Mouse (Mus musculus) neural tube, embryonic 14.5 days (tissue): Measurements from ENCODE around the gene Cdk5rap2. TPM values are rescaled to one million over a fixed set of nuclear protein-coding genes. Genes with fewer than 3 reads are reported as not detected.

Experiments
- ATAC-seq: fragments of 200-750 bp; cut with Nextera tagmentation; 2 replicates; pipeline ENCODE4 v1.8.0; 2017; ENCODE audit warnings: low read depth, mild to moderate bottlenecking, moderate TSS enrichment, moderate library complexity
- H3K27ac ChIP-seq: fragments of 300-500 bp; sonication (generic); 2 replicates; pipeline ENCODE4 v1.5.1; 2014; ENCODE audit warnings: low read depth, mild to moderate bottlenecking, control low read depth, low read length, moderate library complexity, mixed read lengths
- H3K27me3 ChIP-seq: fragments of 300-500 bp; sonication (generic); 2 replicates; pipeline ENCODE4 v1.6.1; 2014; ENCODE audit warnings: low read length; ENCODE audit not compliant: control insufficient read depth, insufficient read depth
- H3K36me3 ChIP-seq: fragments of 300-500 bp; sonication (generic); 2 replicates; pipeline ENCODE4 v1.6.1; 2014; ENCODE audit warnings: low read length, mixed read lengths; ENCODE audit not compliant: control insufficient read depth, insufficient read depth
- H3K4me1 ChIP-seq: fragments of 300-500 bp; sonication (generic); 2 replicates; pipeline ENCODE4 v1.6.1; 2014; ENCODE audit warnings: low read length; ENCODE audit not compliant: control insufficient read depth, insufficient read depth
- H3K4me2 ChIP-seq: fragments of 300-500 bp; sonication (generic); 2 replicates; pipeline ENCODE4 v1.6.1; 2014; ENCODE audit warnings: mild to moderate bottlenecking, low read depth, low read length, control low read depth
- H3K4me3 ChIP-seq: fragments of 300-500 bp; sonication (generic); 2 replicates; pipeline ENCODE4 v1.5.1; 2014; ENCODE audit warnings: low read depth, low read length, control low read depth, mixed read lengths
- H3K9ac ChIP-seq: fragments of 300-500 bp; sonication (generic); replicated peaks from 2 replicates; pipeline ENCODE4 v1.6.1; 2014; ENCODE audit warnings: low read depth, mild to moderate bottlenecking, control low read depth, low read length, mixed read lengths
- H3K9me3 ChIP-seq: fragments of 300-500 bp; sonication (generic); 2 replicates; pipeline ENCODE4 v1.6.1; 2016; ENCODE audit warnings: low read length; ENCODE audit not compliant: control insufficient read depth
- WGBS: fragments of 180-500 bp; shearing (Covaris S2); extraction: QIAGEN DNeasy Blood & Tissue Kit; methylation state at CpG from one replicate; pipeline ENCODE4 v1.1.7; 2014; 5-methylcytosine and 5-hydroxymethylcytosine counted together
- polyA plus RNA-seq: library from polyadenylated mRNA; unstranded; fragments of >200 nt; fragmentation: Nextera tagmentation; extraction: Ambion mirVana; gene quantifications from 2 replicates; pipeline ENCODE4 v1.2.1, GENCODE M21; 2014

Cdk5rap2 gene
- polyA plus RNA-seq, 1 experiment from 2014 or later, result 15.6 TPM

- H3K36me3 ChIP-seq, result no peaks in the 10 kb centered on the region
- H3K27ac ChIP-seq, result peak overlapping the region; percentile 66
- H3K9ac ChIP-seq, result no peak overlapping the region
- H3K4me1 ChIP-seq, result no peaks in the 10 kb centered on the region
- 50% methylated on average over 11 of the region's 11 CpGs for WGBS
- H3K27me3 ChIP-seq, result no peaks in the 10 kb centered on the region
- peak; percentile 92 for ATAC-seq
- H3K4me2 ChIP-seq, result no peak overlapping the region
- no peak overlapping the region for H3K4me3 ChIP-seq
- H3K9me3 ChIP-seq, result no peaks in the 10 kb centered on the region
Measured at GRCm38 (mm10) chr4:70365061-70365858, 45.0 kb downstream of the Cdk5rap2 start.

DNA sequence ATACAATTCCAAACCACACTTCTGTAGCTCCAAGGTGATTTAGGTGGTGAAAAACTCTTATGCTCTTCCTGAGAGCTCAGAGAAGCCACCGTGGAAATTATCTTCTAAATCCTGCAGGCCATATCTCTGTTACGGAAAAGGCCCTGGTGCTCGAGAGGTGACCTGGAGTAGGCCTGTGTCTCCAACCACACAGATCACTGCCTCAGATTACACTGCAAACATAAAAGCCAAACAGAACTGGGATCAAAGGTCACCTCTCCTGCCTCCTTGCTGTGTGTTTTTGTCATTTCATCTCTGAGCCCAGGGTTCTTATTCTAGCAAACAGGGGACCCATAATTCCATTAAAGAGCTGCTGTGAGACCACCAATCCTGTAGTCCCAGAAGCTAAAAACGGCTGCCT lies 48.9 kb downstream of the Cdk5rap2 start:
- Histone ChIP-seq H3K36me3 (no peaks in the 10 kb centered on the region), H3K27me3 (no peaks in the 10 kb centered on the region), H3K4me1 (no peaks in the 10 kb centered on the region), H3K9ac (no peak overlapping the region), H3K4me3 (no peak overlapping the region), H3K27ac (no peak overlapping the region), H3K4me2 (no peak overlapping the region), H3K9me3 (no peaks in the 10 kb centered on the region)
- ATAC-seq, result no peak
- 76% methylated on average over 4 of the region's 4 CpGs for WGBS

DNA sequence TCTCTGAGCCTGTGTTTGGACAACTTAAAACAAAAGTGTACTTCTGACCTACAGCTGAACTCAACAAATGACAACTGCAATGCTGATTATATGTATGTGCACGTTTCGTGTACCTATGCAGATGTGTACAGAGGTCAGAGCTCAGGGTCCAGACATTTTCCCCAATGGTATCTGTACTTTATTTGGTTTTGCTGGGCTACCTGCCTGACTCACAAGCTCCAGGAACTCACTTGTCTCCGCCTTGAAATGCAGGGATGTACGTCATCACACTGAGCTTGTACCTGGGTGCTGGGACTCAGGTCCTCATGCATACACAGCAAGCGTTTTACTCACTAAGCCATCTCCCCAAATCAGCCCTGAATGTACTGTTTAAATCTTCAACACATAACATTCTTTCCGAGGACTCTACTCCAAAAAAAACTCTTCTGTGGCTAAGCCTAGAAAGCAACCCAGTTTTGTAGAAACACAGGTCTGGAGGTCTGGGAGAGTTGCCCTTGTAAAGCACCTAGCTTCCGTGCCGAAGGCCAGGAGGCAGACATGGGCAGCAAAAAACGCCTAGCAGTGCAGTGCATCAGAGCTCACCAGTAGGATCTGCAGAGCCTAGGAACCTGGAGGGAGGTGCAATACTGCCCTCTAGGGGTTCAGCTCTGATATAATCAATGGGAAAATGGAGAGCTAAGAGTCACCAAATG lies 54.4 kb downstream of the Cdk5rap2 start:
- Histone ChIP-seq H3K4me3 (no peak overlapping the region), H3K27me3 (no peaks in the 10 kb centered on the region), H3K36me3 (peaks cover 3% of the 10 kb centered on the region; the same call in 1 of the 2 replicates), H3K9ac (no peak overlapping the region), H3K4me1 (no peaks in the 10 kb centered on the region), H3K27ac (no peak overlapping the region), H3K9me3 (no peaks in the 10 kb centered on the region), H3K4me2 (no peak overlapping the region)
- peak; percentile 91 for ATAC-seq
- 74% methylated on average over 9 of the region's 9 CpGs for WGBS

GRCm38 (mm10) chr4:70354448-70354847 lies 55.8 kb downstream of the Cdk5rap2 start:
- Histone ChIP-seq H3K9me3 (no peaks in the 10 kb centered on the region), H3K4me3 (no peak overlapping the region), H3K4me1 (no peaks in the 10 kb centered on the region), H3K27ac (no peak overlapping the region), H3K4me2 (no peak overlapping the region), H3K27me3 (no peaks in the 10 kb centered on the region), H3K9ac (no peak overlapping the region), H3K36me3 (peaks cover 3% of the 10 kb centered on the region; the same call in 1 of the 2 replicates)
- no peak for ATAC-seq
- WGBS, result 87% methylated on average over 14 of the region's 14 CpGs

DNA sequence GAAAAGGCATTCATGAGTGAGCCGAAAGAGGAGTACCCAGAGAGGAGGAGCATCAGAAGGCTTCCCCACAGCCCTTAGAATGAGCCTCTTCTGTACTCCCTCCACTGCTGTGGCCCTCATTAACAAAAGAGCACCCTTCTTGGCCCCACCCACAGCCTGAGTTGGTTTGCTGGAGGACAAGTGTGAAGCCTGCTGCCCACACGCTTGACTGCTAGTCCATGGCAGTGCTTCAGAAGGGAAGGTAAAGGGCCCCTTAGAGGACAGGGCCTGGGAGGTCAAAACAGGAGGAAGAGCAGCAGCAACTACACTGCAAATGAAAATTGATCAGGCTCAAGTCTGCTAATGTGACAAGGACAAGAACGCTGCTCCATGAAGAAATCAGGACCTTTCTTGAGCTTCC lies 56.6 kb downstream of the Cdk5rap2 start:
- H3K9ac ChIP-seq, result no peak overlapping the region
- no peak for ATAC-seq
- H3K9me3 ChIP-seq, result no peaks in the 10 kb centered on the region
- peaks cover 3% of the 10 kb centered on the region; the same call in 1 of the 2 replicates for H3K36me3 ChIP-seq
- H3K27me3 ChIP-seq, result no peaks in the 10 kb centered on the region
- H3K27ac ChIP-seq, result no peak overlapping the region
- WGBS, result 89% methylated on average over 3 of the region's 3 CpGs
- no peak overlapping the region for H3K4me3 ChIP-seq
- no peaks in the 10 kb centered on the region for H3K4me1 ChIP-seq
- H3K4me2 ChIP-seq, result no peak overlapping the region

GRCm38 (mm10) chr4:70335444-70336144 lies 74.6 kb downstream of the Cdk5rap2 start:
- no peak for ATAC-seq
- Histone ChIP-seq H3K36me3 (no peaks in the 10 kb centered on the region), H3K4me2 (no peak overlapping the region), H3K4me1 (no peaks in the 10 kb centered on the region), H3K27ac (no peak overlapping the region), H3K9me3 (no peaks in the 10 kb centered on the region), H3K4me3 (no peak overlapping the region), H3K27me3 (no peaks in the 10 kb centered on the region), H3K9ac (no peak overlapping the region)
- WGBS, result 58% methylated on average over 11 of the region's 11 CpGs

GRCm38 (mm10) chr4:70334995-70335394 lies 75.2 kb downstream of the Cdk5rap2 start:
- H3K4me3 ChIP-seq, result no peak overlapping the region

DNA sequence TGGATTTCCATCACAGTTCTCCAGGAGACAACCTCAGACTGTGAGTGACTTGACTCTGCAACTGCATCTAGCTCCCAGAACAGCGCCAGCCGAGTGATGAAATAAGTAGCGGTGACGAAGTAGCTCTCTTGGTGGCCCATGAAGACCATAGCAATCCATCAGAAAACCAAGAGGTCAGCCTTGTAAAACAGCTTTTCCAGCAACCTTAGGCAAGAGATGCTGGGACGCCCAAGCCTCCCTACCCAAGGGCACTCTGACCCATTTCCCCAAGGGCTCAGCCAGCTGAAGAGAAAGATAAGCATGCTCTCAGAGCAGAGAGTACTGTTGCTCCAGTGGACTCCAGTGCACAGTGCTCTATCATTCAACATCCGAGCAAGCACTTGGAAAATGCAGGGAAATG lies 77.3 kb downstream of the Cdk5rap2 start:
- H3K4me1 ChIP-seq, result no peaks in the 10 kb centered on the region
- no peaks in the 10 kb centered on the region for H3K9me3 ChIP-seq
- 81% methylated on average over 6 of the region's 6 CpGs for WGBS
- H3K27ac ChIP-seq, result no peak overlapping the region
- no peak; the same call in 1 of the 2 replicates for ATAC-seq
- no peak overlapping the region for H3K9ac ChIP-seq
- no peak overlapping the region for H3K4me3 ChIP-seq
- H3K4me2 ChIP-seq, result no peak overlapping the region
- H3K27me3 ChIP-seq, result no peaks in the 10 kb centered on the region
- no peaks in the 10 kb centered on the region for H3K36me3 ChIP-seq

More at GRCm38 (mm10) chr4:70334995-70335394, 75.2 kb downstream of the Cdk5rap2 start:
- Histone ChIP-seq H3K36me3 (no peaks in the 10 kb centered on the region), H3K9ac (no peak overlapping the region), H3K9me3 (no peaks in the 10 kb centered on the region), H3K27me3 (no peaks in the 10 kb centered on the region), H3K27ac (no peak overlapping the region), H3K4me1 (no peaks in the 10 kb centered on the region), H3K4me2 (no peak overlapping the region)
- 0 out of 2 replicates have a peak, but pooled peaks have one; percentile 24 for ATAC-seq
- 77% methylated on average over 4 of the region's 4 CpGs for WGBS
